Mouse (Mus musculus) retina, postnatal 1 day (tissue): ENCODE data around the gene Ninj1.

ENCODE experiments used
- DNase-seq: peaks from one replicate; pipeline ENCODE4 v3.0.0-alpha.2; 2012

Ninj1 gene

GRCm38 (mm10) chr13:49172335-49172734, 14.9 kb upstream of the Ninj1 start:
- no peak for DNase-seq

GRCm38 (mm10) chr13:49172971-49173596, 14.2 kb upstream of the Ninj1 start:
- peak; percentile 89 for DNase-seq

GRCm38 (mm10) chr13:49175509-49175908, 11.8 kb upstream of the Ninj1 start:
- no peak for DNase-seq

GRCm38 (mm10) chr13:49178839-49179585, 8.3 kb upstream of the Ninj1 start:
- peak; percentile 90 for DNase-seq

- DNase-seq, result no peak
Observed at GRCm38 (mm10) chr13:49180274-49180673, 7.0 kb upstream of the Ninj1 start.

- no peak for DNase-seq
Observed at GRCm38 (mm10) chr13:49180691-49181090, 6.6 kb upstream of the Ninj1 start.

- DNase-seq, result no peak
Observed at GRCm38 (mm10) chr13:49181411-49181984, 5.8 kb upstream of the Ninj1 start.

- no peak for DNase-seq
Observed at GRCm38 (mm10) chr13:49183161-49183560, 4.1 kb upstream of the Ninj1 start.

- no peak for DNase-seq
Observed at GRCm38 (mm10) chr13:49183646-49184045, 3.6 kb upstream of the Ninj1 start.

- DNase-seq, result no peak
Observed at GRCm38 (mm10) chr13:49186798-49187287, 442 bp upstream of the Ninj1 start.

GRCm38 (mm10) chr13:49188219-49188965, 1.1 kb downstream of the Ninj1 start:
- no peak for DNase-seq

- no peak for DNase-seq
Observed at GRCm38 (mm10) chr13:49188966-49189360, 1.7 kb downstream of the Ninj1 start.

- DNase-seq, result no peak
Observed at GRCm38 (mm10) chr13:49189970-49190870, 2.9 kb downstream of the Ninj1 start.

- no peak for DNase-seq
Observed at GRCm38 (mm10) chr13:49190876-49191672, 3.8 kb downstream of the Ninj1 start.

GRCm38 (mm10) chr13:49191673-49192035, 4.4 kb downstream of the Ninj1 start:
- no peak for DNase-seq

- no peak for DNase-seq
Observed at GRCm38 (mm10) chr13:49192156-49192855, 5.0 kb downstream of the Ninj1 start.

GRCm38 (mm10) chr13:49193650-49194049, 6.4 kb downstream of the Ninj1 start:
- no peak for DNase-seq

GRCm38 (mm10) chr13:49194811-49195210, 7.5 kb downstream of the Ninj1 start:
- DNase-seq, result no peak

- no peak for DNase-seq
Observed at GRCm38 (mm10) chr13:49195651-49196050, 8.4 kb downstream of the Ninj1 start.

GRCm38 (mm10) chr13:49196211-49196610, 8.9 kb downstream of the Ninj1 start:
- DNase-seq, result no peak

- DNase-seq, result no peak
Observed at GRCm38 (mm10) chr13:49196766-49197165, 9.5 kb downstream of the Ninj1 start.
